Comparison of ENCODE assay signal across 11 mouse cellular contexts in the genomic region with DNA sequence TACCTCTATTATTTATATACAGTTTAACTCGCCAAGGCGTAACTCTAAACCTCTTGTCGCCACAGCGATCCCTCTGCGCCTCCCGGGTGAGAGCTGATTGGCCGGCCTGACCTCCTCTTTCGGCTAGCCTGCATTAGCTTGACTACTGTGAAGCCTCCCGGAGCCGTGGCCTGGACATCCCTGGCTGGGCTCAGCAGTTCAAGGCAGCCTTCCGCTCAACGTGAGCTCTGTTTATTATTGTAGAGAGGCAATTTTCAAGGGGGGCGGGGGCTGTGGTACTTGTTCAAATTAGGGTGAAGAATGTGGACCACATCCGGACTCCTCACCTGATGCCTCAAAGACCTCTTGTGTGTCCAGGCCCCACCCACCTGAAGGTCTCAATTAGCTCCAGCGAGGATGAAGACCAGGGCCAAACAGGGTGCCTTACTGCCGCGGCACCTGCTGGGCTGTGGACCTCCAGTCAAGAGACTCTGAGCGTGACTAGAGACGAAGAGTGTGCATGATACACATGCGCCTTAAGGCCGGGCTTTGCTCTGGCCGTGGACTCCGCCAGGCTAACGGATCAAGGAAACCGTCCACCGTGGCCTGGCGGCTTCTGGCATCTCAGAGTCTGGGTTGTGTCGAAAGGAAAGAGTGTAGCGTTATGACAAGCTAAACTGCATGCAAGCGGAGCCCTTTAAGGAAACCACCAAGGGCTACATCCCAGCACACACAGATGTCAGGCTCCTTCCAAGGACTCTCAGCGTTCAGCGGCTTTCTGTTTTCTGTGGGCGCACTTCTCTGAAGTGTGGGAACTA.
DNase-seq lines count a peak whose midpoint lies in the region; ATAC-seq lines count a peak whose summit lies in the region.
"Had no signal": no experiment of that assay in that cellular context is flagged by ENCODE, and none has a peak within 500 bp of the region (broad histone marks: within the 10 kb centered on the region; RNA-seq: fewer than 3 reads in every experiment).

No protein-coding gene starts in this region.

- H3K4me1 ChIP-seq in heart, embryonic 15.5 days (replicated peaks), result peaks cover 7% of the 10 kb centered on the region
- H3K4me1 ChIP-seq in embryonic facial prominence, embryonic 10.5 days, result peaks cover 53% of the 10 kb centered on the region
- peaks cover 22% of the 10 kb centered on the region for H3K4me1 ChIP-seq in limb, embryonic 12.5 days (replicated peaks)
- H3K4me1 ChIP-seq: midbrain, embryonic 15.5 days had no signal

- no peaks in the 10 kb centered on the region for H3K36me3 ChIP-seq in heart, embryonic 15.5 days
- no peaks in the 10 kb centered on the region for H3K36me3 ChIP-seq in embryonic facial prominence, embryonic 10.5 days (replicated peaks)
- no peaks in the 10 kb centered on the region for H3K36me3 ChIP-seq in limb, embryonic 12.5 days
- H3K36me3 ChIP-seq: midbrain, embryonic 15.5 days had no signal

- no peak overlapping the region for H3K9ac ChIP-seq in heart, embryonic 15.5 days
- 0 out of 2 replicates have a peak overlapping the region, but pooled peaks have one; percentile 23 for H3K9ac ChIP-seq in limb, embryonic 12.5 days (replicated peaks)
- H3K9ac ChIP-seq: midbrain, embryonic 15.5 days had no signal

- H3K27me3 ChIP-seq in heart, embryonic 15.5 days, result peaks cover 23% of the 10 kb centered on the region
- H3K27me3 ChIP-seq in embryonic facial prominence, embryonic 10.5 days (replicated peaks; ENCODE audit: low read depth, poor library complexity, severe bottlenecking), result peaks cover 38% of the 10 kb centered on the region
- peaks cover 29% of the 10 kb centered on the region for H3K27me3 ChIP-seq in limb, embryonic 12.5 days
- H3K27me3 ChIP-seq: midbrain, embryonic 15.5 days had no signal

- ATAC-seq in heart, embryonic 15.5 days (replicated peaks; ENCODE audit: insufficient number of reproducible peaks, insufficient read depth, low FRiP score, low read depth), result 0 out of 2 replicates have a peak, but pooled peaks have one; percentile 18
- peak; percentile 58 for ATAC-seq in limb, embryonic 12.5 days (ENCODE audit: insufficient number of reproducible peaks, insufficient read depth, low FRiP score, low TSS enrichment, low read depth)
- ATAC-seq: midbrain, embryonic 15.5 days had no signal

- WGBS in heart, embryonic 15.5 days, result 37% methylated on average over 33 of the region's 33 CpGs
- WGBS in embryonic facial prominence, embryonic 10.5 days, result 29% methylated on average over 33 of the region's 33 CpGs
- WGBS in limb, embryonic 12.5 days, result 27% methylated on average over 33 of the region's 33 CpGs

- no peaks in the 10 kb centered on the region for H3K9me3 ChIP-seq in heart, embryonic 15.5 days (replicated peaks)
- peaks cover 4% of the 10 kb centered on the region; the same call in 1 of the 2 replicates for H3K9me3 ChIP-seq in embryonic facial prominence, embryonic 10.5 days
- H3K9me3 ChIP-seq in limb, embryonic 12.5 days, result 0 out of 2 replicates have a peak, but pooled peaks cover 6% of the 10 kb centered on the region
- H3K9me3 ChIP-seq: midbrain, embryonic 15.5 days had no signal

- no peak overlapping the region for H3K4me3 ChIP-seq in heart, embryonic 15.5 days
- peak overlapping the region; percentile 35 for H3K4me3 ChIP-seq in embryonic facial prominence, embryonic 10.5 days
- H3K4me3 ChIP-seq in limb, embryonic 12.5 days (replicated peaks), result peak overlapping the region; percentile 9; the same call in 1 of the 2 replicates
- H3K4me3 ChIP-seq: midbrain, embryonic 15.5 days had no signal

- peak overlapping the region; percentile 24; the same call in 1 of the 2 replicates for H3K4me2 ChIP-seq in heart, embryonic 15.5 days
- H3K4me2 ChIP-seq in limb, embryonic 12.5 days, result peak overlapping the region; percentile 35
- H3K4me2 ChIP-seq: midbrain, embryonic 15.5 days had no signal

- no peak overlapping the region for H3K27ac ChIP-seq in heart, embryonic 15.5 days
- peak overlapping the region; percentile 55 for H3K27ac ChIP-seq in embryonic facial prominence, embryonic 10.5 days (replicated peaks)
- peak overlapping the region; percentile 70; the same call in 1 of the 2 replicates for H3K27ac ChIP-seq in limb, embryonic 12.5 days
- H3K27ac ChIP-seq: midbrain, embryonic 15.5 days had no signal

- DNase-seq in heart, adult 18-20 months, result no peak
- DNase-seq in ES-CJ7 (ENCODE audit: low read depth, low spot score), result peak; percentile 29
- peak; percentile 87 for DNase-seq in embryonic facial prominence, embryonic 10.5 days (ENCODE audit: low spot score)
- DNase-seq in cerebellum, adult 11 months, result no peak
- DNase-seq in thymus, postnatal 25 days, result no peak
- DNase-seq in gastrocnemius, adult 18-20 months (ENCODE audit: low spot score), result no peak
- DNase-seq: right cerebral cortex, adult 18-20 months; thymus, adult 18-20 months had no signal

Comparison
In these comparisons a context has a peak if more than half of its experiments do, and no peak if none do; other contexts are left out.
1. DNase-seq: peak in ES-CJ7 (single experiment) and embryonic facial prominence, embryonic 10.5 days (single experiment); none in heart, adult 18-20 months (0 of 2), cerebellum, adult 11 months (single experiment), thymus, postnatal 25 days (single experiment) and gastrocnemius, adult 18-20 months (single experiment).